Mouse (Mus musculus) skeletal muscle tissue, postnatal 0 days (tissue): Measurements from ENCODE around the gene Vmn1r67. TPM values are rescaled to one million over a fixed set of nuclear protein-coding genes. Genes with fewer than 3 reads are reported as not detected.

ENCODE experiments used
- polyA plus RNA-seq: library from polyadenylated mRNA; unstranded; fragments of >200 nt; fragmentation: Nextera tagmentation; extraction: Ambion mirVana; gene quantifications from 2 replicates; pipeline ENCODE4 v1.2.1, GENCODE M21; 2015

The Vmn1r67 gene
- polyA plus RNA-seq, result not detected in 2 replicates

DNA sequence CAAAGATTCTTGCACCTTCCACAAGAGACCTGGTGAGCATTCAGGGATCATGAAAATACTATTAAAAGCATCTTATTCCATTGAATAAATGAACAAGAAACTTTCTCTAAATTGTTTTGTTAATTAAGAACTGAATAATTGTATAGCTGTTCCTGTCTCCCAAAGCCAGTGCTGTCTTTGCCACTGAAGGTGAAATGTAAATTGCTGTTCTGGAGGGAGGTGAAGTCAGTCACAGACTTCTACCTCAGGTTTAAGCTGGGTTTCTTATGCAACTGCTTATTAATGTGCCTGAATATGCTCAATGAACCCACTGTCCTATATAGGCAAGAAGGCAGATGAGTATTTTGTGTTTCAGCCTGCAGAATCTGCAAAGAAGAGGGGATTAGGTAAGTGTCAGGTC lies at the start of gene Vmn1r67:
Vmn1r67 (plus strand) TSS at position 301 of the 400 bp plus-strand sequence.

DNA sequence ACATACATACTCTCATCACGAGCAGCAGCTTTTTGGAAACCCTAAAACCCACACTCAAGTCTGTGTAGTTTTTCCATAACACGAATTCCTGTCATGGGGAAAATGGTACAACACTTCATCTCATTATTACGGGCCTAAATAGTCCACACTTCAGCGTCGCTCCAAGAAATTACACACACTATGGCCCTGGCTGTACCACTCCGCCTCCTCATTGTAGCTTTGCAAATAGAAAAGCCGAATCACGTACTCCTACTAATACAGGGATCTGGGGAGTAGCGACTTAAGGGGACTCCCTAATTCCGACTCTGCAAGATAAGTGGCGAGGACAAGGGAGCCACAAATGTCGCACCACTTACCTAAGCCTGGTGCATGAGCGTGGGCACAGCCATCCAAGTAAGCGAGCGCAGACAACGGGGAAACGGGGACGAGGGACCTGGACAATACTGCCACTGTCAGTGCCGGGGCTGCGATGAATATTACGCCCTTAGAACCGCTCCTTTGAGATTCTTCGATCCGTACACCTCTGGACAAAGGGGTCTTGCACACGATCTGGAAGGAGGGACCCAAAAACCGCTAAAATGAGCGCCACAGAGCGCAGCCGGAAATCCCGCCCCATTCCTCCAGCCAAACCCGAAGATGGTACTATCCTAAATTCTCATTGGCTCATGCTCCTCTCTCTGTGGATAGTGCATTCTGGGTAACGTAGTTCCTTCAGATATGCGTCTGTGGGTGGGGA lies 51.8 kb downstream of the Vmn1r67 start, which contains the start of gene Zik1:
Zik1 (minus strand) TSS at position 609 of the 736 bp plus-strand sequence.

Other genes starting within 250 kb of the Vmn1r67 start
- gene Vmn1r66, start 165.3 kb upstream of the Vmn1r67 start, polyA plus RNA-seq, result not detected in 2 replicates
- gene Zik1, start 52.1 kb downstream of the Vmn1r67 start, polyA plus RNA-seq, result 2.3 TPM in 2 replicates
- not detected in 2 replicates for gene Vmn1r68, start 115.2 kb downstream of the Vmn1r67 start, polyA plus RNA-seq
- gene Vmn1r69, start 170.3 kb downstream of the Vmn1r67 start, polyA plus RNA-seq, result not detected in 2 replicates
- gene Vmn1r70, start 188.2 kb downstream of the Vmn1r67 start, polyA plus RNA-seq, result not detected in 2 replicates
- not detected in 2 replicates for gene Nlrp4b, start 244.5 kb downstream of the Vmn1r67 start, polyA plus RNA-seq